Mouse (Mus musculus): Measurements from ENCODE around the gene Ankdd1a.

Ankdd1a gene

DNA sequence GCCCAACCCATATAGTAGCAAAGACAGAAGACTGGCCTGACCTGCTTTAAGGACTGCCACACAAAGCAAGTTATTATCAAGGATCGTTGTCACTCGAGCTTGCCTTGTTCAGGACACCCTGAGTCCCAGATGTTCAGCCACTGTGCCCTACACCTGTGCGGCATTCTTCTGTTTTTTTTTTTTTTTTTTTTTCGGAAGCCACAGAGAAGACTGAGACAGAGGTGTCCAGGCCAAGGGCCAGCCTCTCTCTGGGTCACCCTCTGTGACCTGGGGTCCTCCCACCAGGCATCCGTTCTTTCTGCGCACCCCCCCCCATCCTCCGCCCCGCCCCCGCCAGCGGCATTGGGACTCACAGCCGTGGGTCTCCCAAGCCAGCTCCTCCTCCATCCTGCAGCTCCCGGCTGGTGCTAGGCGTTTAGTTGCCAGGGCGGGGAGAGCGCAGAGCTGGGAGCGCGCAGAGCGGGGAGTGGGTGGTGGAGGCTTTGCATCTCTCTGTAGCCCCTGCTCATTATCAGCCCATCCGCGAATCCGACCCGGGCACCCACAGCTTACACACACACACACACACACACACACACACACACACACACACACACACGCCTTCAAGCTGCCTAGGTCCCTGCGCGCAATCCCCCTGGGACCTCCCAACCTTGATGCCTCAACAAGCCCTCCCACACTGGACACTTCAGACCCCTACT lies at the start of gene Ankdd1a:
Gene Ankdd1a (minus strand): TSS at position 387 of the 698 bp plus-strand sequence.
- DNase-seq (ENCODE audit: low read depth) = no peak

DNA sequence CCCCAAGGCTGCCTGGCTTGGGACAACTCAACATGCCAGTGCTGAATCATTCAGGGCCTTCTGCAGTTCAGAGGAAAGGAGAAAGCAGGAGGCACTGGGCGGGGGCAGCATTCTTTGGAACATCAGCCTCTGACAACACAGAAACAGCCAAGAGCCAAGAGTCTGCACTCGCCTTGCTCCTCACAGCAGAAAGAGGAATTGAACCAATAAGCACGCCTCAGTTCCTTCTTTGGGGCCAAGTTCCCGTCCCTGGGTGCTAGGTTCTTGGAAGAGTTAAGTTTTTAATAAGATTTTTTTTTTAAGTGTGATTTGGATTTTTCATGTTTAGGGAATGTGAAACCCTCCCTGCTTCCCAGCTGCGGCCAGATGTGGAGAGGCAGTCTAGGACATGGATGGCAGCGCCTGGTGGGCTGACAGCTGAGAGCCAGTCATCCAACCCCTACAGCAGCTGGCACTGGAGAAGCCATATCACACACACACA lies 49.5 kb upstream of the Ankdd1a start:
- DNase-seq (ENCODE audit: low read depth) = no peak

DNA sequence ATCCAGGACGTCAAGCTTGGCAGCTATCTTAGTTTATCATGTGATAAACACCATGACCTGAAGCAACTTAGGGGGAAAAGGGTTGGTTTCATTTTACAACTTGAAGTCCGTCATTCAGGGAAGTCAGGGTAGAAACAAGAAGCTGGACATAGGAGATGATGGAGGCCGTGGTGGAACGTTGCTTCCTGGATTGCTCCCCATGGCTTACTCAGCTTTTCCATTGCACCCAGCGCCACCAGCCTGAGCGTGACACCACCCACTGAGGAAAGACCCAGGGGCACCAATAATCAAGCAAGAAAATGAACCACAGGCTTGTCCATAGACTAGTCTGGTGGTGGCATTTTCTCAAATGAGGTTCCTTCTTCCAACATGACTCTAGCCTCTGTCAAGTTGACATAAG lies 48.8 kb upstream of the Ankdd1a start:
- no peak for DNase-seq (ENCODE audit: low read depth)

DNA sequence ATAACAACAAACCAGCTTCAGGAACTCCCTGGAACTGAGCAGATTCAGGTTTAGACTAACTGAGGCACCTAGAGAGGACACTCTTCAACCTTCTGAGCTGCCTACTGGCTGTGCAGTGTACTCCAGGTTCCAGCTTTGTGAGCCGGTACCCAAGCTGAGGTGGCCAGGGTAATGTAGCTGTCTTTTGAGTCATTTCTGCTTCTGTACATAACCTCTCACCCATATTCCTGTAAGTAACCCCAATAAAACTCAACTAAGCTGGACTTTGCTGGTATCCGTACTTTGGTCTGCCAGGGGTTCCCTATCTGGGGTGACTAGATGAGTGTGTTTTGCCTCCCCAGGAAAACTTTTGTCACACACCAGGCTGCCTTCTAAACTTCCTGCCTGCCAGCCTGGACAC lies 44.7 kb upstream of the Ankdd1a start:
- DNase-seq (ENCODE audit: low read depth) = no peak

DNA sequence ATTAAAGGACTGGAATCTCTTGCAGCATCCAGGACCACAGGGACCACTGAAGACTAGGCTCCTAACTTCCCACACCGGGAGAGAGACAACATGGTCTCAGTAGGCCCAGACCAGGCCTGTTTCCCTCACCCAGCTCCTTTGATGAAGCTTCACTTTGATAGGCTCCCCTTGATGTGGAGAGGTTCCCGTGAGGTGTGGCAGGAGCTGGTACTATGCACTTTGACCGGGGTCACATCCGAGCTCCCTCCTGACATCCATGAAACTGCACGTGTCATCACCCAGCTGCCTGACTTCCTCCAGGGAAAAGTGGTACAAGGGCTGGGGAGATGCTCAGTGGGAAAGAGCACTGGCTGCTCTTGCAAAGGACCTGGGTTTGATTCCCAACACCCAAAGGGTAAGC lies 43.1 kb upstream of the Ankdd1a start:
- DNase-seq (ENCODE audit: low read depth) = no peak

DNA sequence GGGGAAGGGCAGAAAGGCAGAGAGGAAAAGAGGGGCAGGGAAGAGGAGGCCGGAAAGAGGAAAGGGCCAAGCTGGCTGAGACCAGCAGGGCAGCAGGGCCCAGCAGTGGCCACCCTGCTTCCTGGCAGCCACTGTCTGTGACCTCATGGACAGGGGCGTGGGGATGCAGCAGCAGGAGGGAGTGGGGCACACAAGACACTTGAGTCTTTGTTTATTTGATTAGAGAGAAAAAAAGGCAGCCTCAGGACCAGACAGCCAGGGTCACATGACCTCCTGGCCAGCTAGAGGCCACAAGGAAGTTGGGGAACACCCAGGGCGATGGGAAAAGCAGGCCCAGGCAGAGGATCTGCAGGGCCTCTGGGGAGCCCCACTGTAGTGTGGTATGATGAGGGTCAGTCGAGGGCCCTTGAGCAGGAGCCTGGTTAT lies 42.1 kb upstream of the Ankdd1a start:
- no peak for DNase-seq (ENCODE audit: low read depth)

DNA sequence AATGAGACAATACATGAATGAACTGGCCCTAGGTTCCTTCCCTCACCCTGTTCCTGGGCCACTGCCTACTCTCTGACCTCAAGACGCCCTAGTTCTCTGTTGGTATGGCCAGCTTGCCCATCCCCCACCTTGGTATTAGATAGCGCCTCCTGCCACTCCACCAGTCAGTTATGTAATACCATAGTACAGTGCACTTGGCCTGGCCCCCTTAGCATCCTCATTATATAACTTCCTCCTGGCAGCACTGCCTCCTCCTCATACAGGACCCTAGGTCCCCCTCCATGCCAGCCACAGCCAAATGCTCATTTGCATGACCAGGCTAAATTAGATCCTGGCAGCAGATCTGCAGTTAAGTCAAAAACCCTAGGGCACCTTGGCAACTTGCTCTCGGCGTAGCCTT lies 41.0 kb upstream of the Ankdd1a start:
- no peak for DNase-seq (ENCODE audit: low read depth)

DNA sequence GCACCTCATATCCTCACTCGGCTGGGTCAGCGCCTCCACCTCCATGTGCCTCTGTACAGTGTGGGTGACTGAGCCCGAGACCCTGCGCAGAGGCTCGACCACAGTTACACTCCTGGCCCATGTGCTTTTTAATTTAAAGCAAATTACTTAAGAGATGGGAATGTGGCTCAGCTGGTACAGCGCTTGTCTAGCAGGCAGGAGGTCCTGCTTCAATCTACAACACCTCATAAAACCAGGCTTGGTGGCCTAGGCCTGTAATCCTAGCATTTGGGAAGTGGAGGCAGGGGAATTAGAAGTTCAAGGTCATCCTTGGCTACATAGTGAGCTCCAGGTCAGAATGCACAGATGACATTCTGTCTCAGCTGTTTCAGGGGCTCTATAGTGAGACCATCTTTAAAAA lies 38.8 kb upstream of the Ankdd1a start:
- no peak for DNase-seq (ENCODE audit: low read depth)

DNA sequence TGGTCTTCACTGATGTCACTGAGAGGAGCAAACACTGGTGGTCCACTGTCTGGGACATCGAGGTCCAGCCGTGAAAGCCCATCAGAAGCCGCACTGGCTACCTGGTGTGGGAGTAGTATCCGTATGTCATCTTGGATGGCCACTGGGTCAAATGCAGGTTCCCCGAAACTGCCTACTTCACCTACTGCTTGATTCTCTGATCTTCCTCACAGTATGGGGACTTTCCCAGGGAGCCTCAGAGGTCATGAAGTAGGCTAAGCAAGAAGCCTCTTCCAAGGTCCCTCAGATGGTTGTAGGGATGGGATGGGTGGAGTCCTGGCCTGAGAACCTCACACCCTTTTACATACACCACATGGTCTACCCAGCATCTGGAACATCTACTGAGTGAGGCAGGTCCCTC lies 37.0 kb upstream of the Ankdd1a start:
- DNase-seq (ENCODE audit: low read depth) = no peak

DNA sequence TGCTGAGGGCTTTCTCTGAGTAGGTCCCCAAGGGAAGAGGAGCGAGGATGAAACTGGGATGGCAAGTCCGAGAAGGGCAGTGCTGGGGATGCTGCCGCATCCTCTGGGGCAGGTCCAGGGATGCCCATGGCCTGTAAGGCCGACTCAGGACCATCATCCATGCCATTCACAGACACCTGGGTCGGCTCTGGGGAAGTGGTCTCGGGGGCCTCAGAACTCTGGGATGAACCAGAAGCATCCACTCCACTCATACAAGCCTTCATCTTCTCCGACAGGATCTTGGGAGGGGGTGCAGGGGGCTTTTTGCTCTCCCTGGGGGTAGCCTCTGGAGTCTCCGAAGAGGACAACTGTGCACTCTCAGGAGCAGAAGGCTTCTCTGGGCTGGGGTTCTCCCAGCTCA lies 36.4 kb upstream of the Ankdd1a start:
- no peak for DNase-seq (ENCODE audit: low read depth)

DNA sequence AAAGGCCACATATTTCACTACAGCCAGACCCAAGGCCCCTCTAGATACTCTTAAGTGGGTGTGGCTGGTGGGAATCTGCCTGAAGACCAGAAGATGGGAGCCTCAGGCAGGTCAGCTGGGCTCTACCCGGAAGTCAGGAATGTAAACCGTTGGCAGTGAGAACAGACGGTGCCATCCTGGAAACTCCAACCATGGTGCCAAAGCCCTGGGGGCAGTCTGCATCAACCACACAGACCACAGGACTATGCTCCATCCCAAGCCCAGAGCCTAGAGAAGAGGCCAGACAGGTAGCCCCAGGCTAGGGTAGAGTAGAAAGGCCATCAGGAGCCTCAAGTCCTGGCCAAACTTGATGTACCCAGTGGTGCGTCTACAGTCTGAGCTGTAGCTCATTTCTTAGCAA lies 35.6 kb upstream of the Ankdd1a start:
- no peak for DNase-seq (ENCODE audit: low read depth)

DNA sequence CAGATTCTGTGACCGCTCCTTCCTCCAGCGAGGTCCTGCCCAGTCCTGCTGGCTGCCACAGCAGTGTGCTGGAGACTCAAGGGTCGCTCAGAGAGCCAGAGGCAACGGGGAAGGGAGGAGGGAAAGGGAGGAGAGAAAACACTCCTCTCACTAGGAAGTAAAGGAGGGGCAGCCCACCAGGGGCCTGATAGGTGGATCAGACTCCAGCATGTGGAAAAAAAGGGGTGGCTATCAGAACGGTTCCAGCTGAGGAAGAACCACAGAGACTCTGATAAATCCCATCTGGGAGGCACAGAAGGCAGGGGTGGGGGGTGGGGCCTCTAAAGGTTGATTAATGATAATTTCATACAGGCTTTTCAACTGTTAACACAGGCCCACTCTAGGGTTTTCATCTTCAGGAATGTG lies 35.0 kb upstream of the Ankdd1a start:
- peak; percentile 87 for DNase-seq (ENCODE audit: low read depth)

DNA sequence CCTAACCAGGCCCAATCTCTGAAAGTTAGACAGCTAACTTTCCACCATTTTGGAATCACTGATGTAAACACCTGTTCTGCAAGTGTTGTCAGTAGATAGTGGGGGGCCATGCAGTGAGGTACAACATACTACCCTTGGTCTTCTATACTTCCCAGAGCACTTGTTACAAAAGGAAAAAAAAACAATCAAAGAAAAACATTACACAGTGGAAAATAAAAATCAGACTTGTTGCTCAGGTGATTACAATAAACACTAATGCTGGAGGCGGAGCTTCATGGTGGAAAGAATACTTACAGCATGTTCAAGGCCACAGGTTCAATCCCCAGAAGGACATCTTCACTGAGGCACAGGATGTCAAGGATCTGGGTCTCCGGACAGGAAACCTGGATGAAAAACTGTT lies 32.7 kb upstream of the Ankdd1a start:
- DNase-seq (ENCODE audit: low read depth) = no peak

DNA sequence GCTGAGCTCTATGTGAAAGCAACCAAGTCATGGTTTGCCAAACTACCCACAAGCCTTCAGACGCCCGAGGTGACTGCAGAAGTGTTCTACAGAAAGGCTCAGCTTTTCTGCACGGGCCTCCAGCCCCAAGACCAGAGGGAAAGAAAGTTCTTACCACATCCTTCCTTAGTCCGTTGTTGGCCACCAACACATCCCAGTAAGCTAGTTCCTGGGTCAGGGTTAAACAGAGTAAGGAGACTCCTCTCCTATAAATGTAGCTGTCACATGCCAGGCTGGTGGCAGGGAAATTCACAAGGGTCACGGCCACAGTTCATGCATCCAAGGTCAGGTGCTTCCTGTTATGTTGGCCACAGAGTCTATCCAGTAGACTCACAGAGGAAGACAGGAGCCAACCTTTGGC lies 32.1 kb upstream of the Ankdd1a start:
- DNase-seq (ENCODE audit: low read depth) = no peak

DNA sequence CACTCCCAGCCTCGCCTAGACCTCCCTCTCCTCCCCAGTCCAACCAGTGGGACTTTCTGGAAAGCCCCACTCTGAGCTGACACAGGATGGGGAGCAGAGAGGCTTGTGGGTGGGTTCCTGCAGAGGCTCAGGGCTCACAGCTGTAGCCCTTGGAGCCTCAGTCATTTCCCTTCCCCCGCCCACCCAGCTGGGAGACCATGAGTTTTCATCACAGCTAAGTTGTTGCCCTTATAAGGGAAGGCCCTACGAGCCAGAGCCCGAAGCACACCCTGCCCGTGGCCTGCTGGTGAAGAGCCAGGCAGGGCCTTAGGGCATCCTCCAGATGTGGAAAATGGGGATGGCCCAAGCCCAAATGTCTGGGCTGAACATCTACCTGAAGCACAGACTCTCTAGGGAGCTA lies 31.0 kb upstream of the Ankdd1a start:
- DNase-seq (ENCODE audit: low read depth) = no peak

DNA sequence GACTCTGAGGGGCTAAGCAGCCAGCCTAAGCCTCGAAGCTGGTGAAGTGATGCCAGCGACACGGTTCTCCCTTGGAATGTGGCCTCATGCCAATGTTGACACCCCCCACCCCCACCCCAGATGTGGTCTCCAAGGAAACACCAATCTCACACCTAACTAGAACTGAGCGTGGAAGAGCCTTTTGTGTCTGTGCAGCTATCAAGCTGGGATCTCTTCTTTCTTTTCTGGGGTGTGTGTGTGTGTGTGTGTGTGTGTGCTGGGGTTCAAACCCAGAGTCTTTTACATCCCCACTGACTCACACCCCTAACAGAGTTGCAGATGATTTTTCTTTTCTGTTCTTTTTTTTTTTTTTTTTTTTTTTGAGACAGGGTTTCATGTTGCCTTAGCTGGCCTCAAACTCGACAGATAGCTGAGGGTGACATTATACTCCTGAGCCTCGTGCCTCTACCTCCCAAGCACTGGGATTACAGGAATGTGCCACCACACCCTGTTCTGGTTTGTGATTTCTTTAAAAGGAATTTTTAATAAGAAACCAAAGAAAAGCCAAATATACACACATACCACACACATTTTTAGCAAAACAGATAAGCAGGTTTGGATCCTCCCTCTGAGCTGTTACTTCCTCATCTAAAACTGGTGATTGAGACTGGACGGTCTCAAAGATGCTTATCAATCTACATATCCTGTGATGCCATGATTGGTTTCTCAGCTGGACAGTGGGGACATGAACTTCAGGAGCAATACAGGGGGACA lies 30.3 kb upstream of the Ankdd1a start:
- no peak for DNase-seq (ENCODE audit: low read depth)

DNA sequence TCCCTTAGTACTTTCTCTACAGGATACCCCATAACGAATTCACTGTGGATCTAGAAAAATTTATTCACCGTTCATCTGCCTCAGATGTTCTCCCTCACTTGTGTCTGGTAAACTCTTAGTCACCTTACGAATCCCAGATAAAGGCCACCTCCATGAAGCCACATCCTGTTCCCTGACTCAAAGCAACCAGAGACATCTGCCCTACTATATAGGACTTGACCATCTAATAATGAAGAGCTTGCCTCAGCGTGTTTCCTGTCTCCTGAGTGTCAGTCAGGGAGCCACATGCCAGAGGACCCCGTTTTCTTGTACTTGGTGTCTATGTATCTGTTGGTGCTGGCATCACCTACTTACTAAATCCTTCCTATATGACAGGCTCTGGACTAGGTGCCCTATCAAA lies 29.6 kb upstream of the Ankdd1a start:
- DNase-seq (ENCODE audit: low read depth) = no peak

DNA sequence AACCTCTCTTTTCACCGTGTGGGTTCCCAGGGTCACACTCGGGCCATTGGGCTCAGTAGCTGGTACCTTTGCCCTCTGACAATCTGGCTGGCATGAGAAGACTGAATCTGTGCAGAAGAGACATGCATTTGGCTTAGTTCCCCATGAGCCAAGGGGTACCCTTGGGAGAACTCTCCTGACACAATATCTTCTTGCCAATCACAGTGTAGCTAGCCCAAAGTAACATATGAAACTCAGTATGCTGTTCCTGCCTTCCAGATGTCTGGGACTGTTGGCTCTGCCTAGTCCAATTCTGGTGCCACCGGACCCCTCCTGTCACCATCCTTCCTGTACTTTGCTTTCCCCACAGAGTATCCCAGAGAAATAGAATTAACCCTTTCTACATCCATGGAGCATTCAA lies 29.1 kb upstream of the Ankdd1a start:
- DNase-seq (ENCODE audit: low read depth) = no peak

DNA sequence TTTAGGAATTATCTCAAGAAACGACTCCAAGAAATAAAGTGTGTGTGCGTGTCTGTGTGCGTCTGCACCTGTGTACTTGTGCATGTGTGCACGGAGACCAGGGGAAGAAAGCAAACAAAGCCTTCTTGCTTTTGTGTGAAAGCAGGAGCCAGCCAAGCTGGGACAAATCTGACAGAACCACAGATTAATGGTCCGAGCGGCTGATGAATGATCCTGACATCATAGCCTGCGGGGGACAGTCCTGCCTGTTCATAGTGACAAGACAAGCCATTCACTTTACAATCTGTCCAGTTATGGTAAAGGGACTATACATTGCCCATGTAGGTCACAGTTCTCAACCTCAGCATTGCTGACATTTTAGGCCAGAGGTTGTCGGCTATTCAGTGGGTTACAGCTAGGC lies 28.3 kb upstream of the Ankdd1a start:
- no peak for DNase-seq (ENCODE audit: low read depth)

DNA sequence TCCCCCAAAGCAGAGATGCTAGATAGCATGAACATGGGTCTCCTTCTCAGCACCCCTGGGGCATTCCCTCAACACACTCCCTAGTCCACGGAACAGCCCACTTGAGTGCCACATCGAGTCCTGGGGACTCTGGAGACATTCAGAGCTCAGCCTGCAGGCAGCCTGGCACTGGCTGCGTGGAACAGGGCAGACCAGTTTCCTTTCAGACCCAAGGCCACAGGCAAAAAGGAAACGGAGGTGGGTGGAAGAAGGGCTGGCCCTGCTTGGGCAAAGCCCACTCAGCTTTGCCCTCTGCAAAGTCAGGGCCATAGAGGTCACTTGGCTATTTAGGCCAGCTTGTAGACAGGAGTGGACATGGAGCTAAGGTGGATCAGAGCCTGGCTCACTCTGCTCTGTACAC lies 27.9 kb upstream of the Ankdd1a start:
- DNase-seq (ENCODE audit: low read depth) = no peak

DNA sequence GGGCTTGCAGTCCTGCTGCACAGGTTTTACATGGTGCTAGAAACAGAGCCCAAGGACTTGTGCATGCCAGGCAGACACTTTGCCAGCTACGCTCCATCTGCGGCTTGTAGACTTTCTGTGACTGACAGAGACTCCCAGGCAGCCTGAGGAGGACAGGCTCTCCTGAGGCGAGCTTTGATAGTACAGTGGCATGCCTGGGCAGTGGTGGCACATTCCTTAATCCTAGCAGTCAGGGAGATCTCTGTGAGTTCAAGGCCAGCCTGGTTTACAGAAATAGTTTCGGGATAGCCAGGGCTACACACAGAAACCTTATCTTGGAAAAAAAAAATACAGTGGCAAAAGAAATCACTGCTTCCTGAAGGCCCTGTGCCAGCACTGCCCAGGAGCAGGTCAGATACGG lies 27.1 kb upstream of the Ankdd1a start:
- DNase-seq (ENCODE audit: low read depth) = no peak

DNA sequence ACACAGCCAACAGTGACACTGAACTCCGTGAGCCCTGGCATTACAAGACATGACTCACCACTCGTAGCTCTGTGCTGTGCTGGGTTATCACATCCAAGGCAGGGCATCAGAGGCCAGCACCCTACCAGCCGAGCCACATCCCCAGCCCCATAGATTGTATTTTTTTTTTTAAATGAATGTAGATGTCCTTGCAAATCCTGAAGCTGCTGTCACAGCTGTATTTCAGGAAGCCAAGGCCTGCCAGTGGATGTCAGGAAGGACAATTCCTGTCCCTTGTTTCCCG lies 26.4 kb upstream of the Ankdd1a start:
- DNase-seq (ENCODE audit: low read depth) = no peak

DNA sequence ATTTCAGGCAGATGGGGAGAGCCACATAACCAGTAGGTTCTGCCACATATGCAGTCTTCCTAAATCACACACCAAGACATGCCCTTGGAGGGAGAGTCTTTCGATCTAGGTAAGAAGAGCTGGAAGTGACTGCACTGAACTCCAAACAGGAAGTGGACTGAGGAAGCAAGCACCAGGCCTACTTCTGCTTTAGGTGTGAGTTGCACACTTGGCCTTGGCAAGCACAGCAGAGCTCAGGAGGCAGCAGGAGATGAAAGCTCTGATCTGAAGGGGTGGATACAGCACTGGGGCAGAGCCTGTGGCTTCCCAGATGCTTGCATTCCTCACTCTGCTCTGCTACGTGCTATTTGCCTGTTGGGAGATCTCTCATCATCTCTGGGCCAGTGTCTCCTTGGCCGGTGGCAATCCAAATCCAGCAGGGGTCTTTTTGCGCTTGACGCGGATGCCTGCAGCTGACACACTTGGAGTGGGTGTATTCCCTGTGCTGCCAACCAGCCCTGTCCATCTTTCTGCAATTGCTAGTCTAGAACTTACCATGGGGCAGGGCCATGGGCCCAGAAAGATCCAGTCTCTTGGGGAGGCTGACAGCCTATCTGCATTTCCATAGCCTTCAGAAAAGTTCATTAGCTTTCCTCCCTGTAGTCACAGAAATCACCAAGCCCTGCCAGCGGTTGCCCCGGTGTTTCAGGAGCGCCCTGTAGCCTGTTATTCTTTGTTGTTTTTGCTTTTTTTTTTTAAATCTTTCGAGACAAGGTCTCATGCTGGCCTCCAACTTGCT lies 25.8 kb upstream of the Ankdd1a start:
- no peak for DNase-seq (ENCODE audit: low read depth)
